Comparison of ENCODE assay signal across 8 mouse cellular contexts in the genomic region with DNA sequence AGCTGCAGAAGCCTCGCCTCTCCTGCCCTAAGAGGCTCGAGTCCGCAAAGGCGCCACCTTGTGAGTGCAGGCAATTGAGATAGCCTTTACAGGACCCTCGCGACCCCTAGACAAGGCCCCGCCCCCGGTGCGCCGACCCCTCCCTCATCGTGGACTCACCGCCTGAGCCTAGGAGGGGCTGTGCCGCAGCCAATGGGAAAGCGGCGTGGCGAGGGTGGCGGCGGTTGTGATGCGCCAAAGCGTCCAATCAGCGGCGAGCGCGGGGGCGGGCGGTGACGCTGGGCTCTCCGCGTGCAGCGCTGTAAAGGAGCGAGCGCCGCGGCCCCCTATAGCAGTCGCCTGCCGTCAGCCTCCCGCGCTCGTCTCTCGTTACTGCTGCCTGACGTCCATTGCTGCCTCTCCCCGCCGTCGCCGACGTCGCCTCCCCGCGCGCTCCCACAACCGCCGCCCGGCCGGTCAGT. TPM values are rescaled to one million over a fixed set of nuclear protein-coding genes. Genes with fewer than 3 reads are reported as not detected.
DNase-seq lines count a peak whose midpoint lies in the region; ATAC-seq lines count a peak whose summit lies in the region.

A gene (plus strand): TSS at position 272 of the 461 bp plus-strand sequence.

- peak; percentile 93 for DNase-seq in adipocyte (ENCODE audit: low spot score)
- DNase-seq in embryo, embryonic 10 days (ENCODE audit: low spot score), result peak; percentile 99
- peak; percentile 96 for DNase-seq in gastrocnemius, postnatal 14 days
- peak; percentile 97 to 99 for DNase-seq in left cerebral cortex, postnatal 10 days (ENCODE audit: extremely low spot score in 1 of 2, low spot score in 2 of 2)
- DNase-seq in right cerebral cortex, postnatal 25 days, result peak; percentile 99
- DNase-seq in urinary bladder, postnatal 4 days (ENCODE audit: low spot score in 2 of 2), result peak; percentile 96 to 97

- peak; percentile 95 for ATAC-seq in inflammation-experienced regulatory T-cells, adult 6 months
- ATAC-seq in megakaryocyte-erythroid progenitor cell, adult 5-6 weeks (replicated peaks; ENCODE audit: low FRiP score, low TSS enrichment, poor library complexity, severe bottlenecking), result peak; percentile 97

- intact Hi-C loops in gastrocnemius, postnatal 14 days (cut with DNase I; ENCODE audit: low total_unique reads), result no loop called here
- intact Hi-C loops in left cerebral cortex, postnatal 10 days (cut with DNase I), result no loop called here

RNA-seq across cellular contexts. Expression of the gene that starts here (rescaled TPM):
- total RNA-seq in gastrocnemius, postnatal 14 days (2021), result 1 to 10 TPM; 3.5 to 4.5 TPM
- 1 to 10 TPM; 1.6 to 4.9 (median 4.3) TPM for polyA plus RNA-seq in inflammation-experienced regulatory T-cells, adult 6 months (2017; shearing (Covaris generic))
- total RNA-seq in left cerebral cortex, postnatal 10 days (2021), result 10 to 100 TPM; 77.3 to 93.0 TPM
- total RNA-seq in megakaryocyte-erythroid progenitor cell, adult 5-6 weeks (2014; fragmentation: Nextera tagmentation), result 23.0 and 23.5 TPM in 2 replicates
- 22.5 and 26.0 TPM in 2 replicates for total RNA-seq in megakaryocyte-erythroid progenitor cell, adult 5-6 weeks (2017)

Comparison
In these comparisons a context has a peak if more than half of its experiments do, and no peak if none do; other contexts are left out.
1. Peak in every context shown above with its lines: DNase-seq and ATAC-seq.
2. RNA of the gene that starts here (total RNA-seq): 77.3 to 93.0 TPM in left cerebral cortex, postnatal 10 days and 22.5 to 26.0 TPM in megakaryocyte-erythroid progenitor cell, adult 5-6 weeks; 3.5 to 4.5 TPM in gastrocnemius, postnatal 14 days; every median in the first group is over 4 times any median in the second.